Mouse (Mus musculus) layer of hippocampus, postnatal 10 days (tissue): ENCODE results near the gene Whamm. TPM values are rescaled to one million over a fixed set of nuclear protein-coding genes. Genes with fewer than 3 reads are reported as not detected.

Source experiments
- DNase-seq, 2 experiments: peaks; one replicate each; pipeline ENCODE4 v3.0.0; 2021; ENCODE audit warnings: low spot score in 2 of 2
- long read RNA-seq: library from polyadenylated mRNA; stranded (forward); transcript quantifications from one replicate; pipeline ENCODE4 v2.0.0, GENCODE M21; 2023
- total RNA-seq, 2 experiments: library from RNA; stranded (reverse); gene quantifications; 2 replicates each; pipeline ENCODE4 v1.2.3; 2021

The Whamm gene
- total RNA-seq = 10 to 100 TPM; 15.3 to 19.9 TPM
- long read RNA-seq, partial matches to known transcripts = 33 of 41 reads
- long read RNA-seq, other reads (novel, unspliced or antisense) = 5 of 41 reads

GRCm38 (mm10) chr7:81571108-81571940 is at the start of gene Whamm:
TSS of gene Whamm (plus strand) at chr7:81571266.
- DNase-seq = peak; percentile 89 to 92

GRCm38 (mm10) chr7:81523008-81523662 is 47.9 kb upstream of the Whamm start:
- peak; percentile 86 to 90 for DNase-seq

GRCm38 (mm10) chr7:81523663-81524017 is 47.4 kb upstream of the Whamm start:
- DNase-seq = no peak

GRCm38 (mm10) chr7:81528918-81529317 is 42.1 kb upstream of the Whamm start:
- DNase-seq = no peak

GRCm38 (mm10) chr7:81531462-81531861 is 39.6 kb upstream of the Whamm start:
- DNase-seq = no peak

- DNase-seq = no peak
These were observed 34.6 kb upstream of the Whamm start for GRCm38 (mm10) chr7:81536478-81536877.

GRCm38 (mm10) chr7:81538070-81538675 is 32.9 kb upstream of the Whamm start:
- peak; percentile 49 to 56 for DNase-seq

- DNase-seq = peak in 1 of 2 experiments; percentile 40
These were observed 31.5 kb upstream of the Whamm start for GRCm38 (mm10) chr7:81539565-81539964.

GRCm38 (mm10) chr7:81540999-81541398 is 30.1 kb upstream of the Whamm start:
- peak; percentile 25 to 48 for DNase-seq

GRCm38 (mm10) chr7:81541924-81542524 is 29.0 kb upstream of the Whamm start:
- DNase-seq = peak; percentile 85 to 91

- DNase-seq = no peak
These were observed 28.1 kb upstream of the Whamm start for GRCm38 (mm10) chr7:81542934-81543333.

GRCm38 (mm10) chr7:81548864-81549263 is 22.2 kb upstream of the Whamm start:
- DNase-seq = no peak

GRCm38 (mm10) chr7:81553589-81553988 is 17.5 kb upstream of the Whamm start:
- no peak for DNase-seq

- peak; percentile 40 to 43 for DNase-seq
These were observed 16.7 kb upstream of the Whamm start for GRCm38 (mm10) chr7:81554369-81554768.

GRCm38 (mm10) chr7:81556839-81557238 is 14.2 kb upstream of the Whamm start:
- no peak for DNase-seq

GRCm38 (mm10) chr7:81557252-81557984 is 13.6 kb upstream of the Whamm start:
- DNase-seq = no peak

GRCm38 (mm10) chr7:81557985-81558360 is 13.1 kb upstream of the Whamm start:
- DNase-seq = no peak

- DNase-seq = no peak
These were observed 11.7 kb upstream of the Whamm start for GRCm38 (mm10) chr7:81559231-81559980.

- no peak for DNase-seq
These were observed 10.7 kb upstream of the Whamm start for GRCm38 (mm10) chr7:81560101-81561049.
